Mouse (Mus musculus): ENCODE results near the gene Rfk. TPM values are rescaled to one million over a fixed set of nuclear protein-coding genes. Genes with fewer than 3 reads are reported as not detected.

Gene Rfk
- polyA plus RNA-seq, 1 experiment from 2014 or later = 74.9 TPM

- Histone ChIP-seq H3K36me3 (ENCODE audit: control insufficient read depth, insufficient read depth, low read length) (no peaks in the 10 kb centered on the region), H3K9ac (ENCODE audit: low read depth, low read length) (no peak within 1 kb of the TSS), H3K4me3 (ENCODE audit: low read depth, low read length) (no peak within 1 kb of the TSS), H3K9me3 (replicated peaks; ENCODE audit: control insufficient read depth, low read length, poor library complexity, severe bottlenecking) (no peaks in the 10 kb centered on the region), H3K4me1 (ENCODE audit: control insufficient read depth, insufficient read depth, low read length) (no peaks in the 10 kb centered on the region), H3K27me3 (ENCODE audit: control insufficient read depth, insufficient read depth, low read depth, low read length) (no peaks in the 10 kb centered on the region), H3K4me2 (ENCODE audit: low read length) (no peak within 1 kb of the TSS), H3K27ac (ENCODE audit: low read length) (no peak within 1 kb of the TSS)
- ATAC-seq = no peak
- WGBS = 85% methylated on average over 3 of the region's 3 CpGs
Measured at GRCm38 (mm10) chr19:17372701-17373100, 21.1 kb upstream of the Rfk start, which contains the start of gene Gcnt1. TSS of gene Gcnt1 (minus strand) at chr19:17372844.

GRCm38 (mm10) chr19:17378845-17379244, 15.0 kb upstream of the Rfk start:
- no peaks in the 10 kb centered on the region for H3K27me3 ChIP-seq (ENCODE audit: control insufficient read depth, insufficient read depth, low read depth, low read length)
- no peak overlapping the region for H3K4me2 ChIP-seq (ENCODE audit: low read length)
- H3K27ac ChIP-seq (ENCODE audit: low read length) = no peak overlapping the region
- no peak overlapping the region for H3K9ac ChIP-seq (ENCODE audit: low read depth, low read length)
- no peak for ATAC-seq
- H3K4me1 ChIP-seq (ENCODE audit: control insufficient read depth, insufficient read depth, low read length) = no peaks in the 10 kb centered on the region
- no peaks in the 10 kb centered on the region for H3K36me3 ChIP-seq (ENCODE audit: control insufficient read depth, insufficient read depth, low read length)
- H3K9me3 ChIP-seq (replicated peaks; ENCODE audit: control insufficient read depth, low read length, poor library complexity, severe bottlenecking) = no peaks in the 10 kb centered on the region
- H3K4me3 ChIP-seq (ENCODE audit: low read depth, low read length) = no peak overlapping the region

- 81% methylated on average over 7 of the region's 7 CpGs for WGBS
- ATAC-seq = no peak
Measured at GRCm38 (mm10) chr19:17380549-17380948, 13.3 kb upstream of the Rfk start.

GRCm38 (mm10) chr19:17382807-17383397, 10.9 kb upstream of the Rfk start:
- Histone ChIP-seq H3K27me3 (ENCODE audit: control insufficient read depth, insufficient read depth, low read depth, low read length) (no peaks in the 10 kb centered on the region), H3K9ac (ENCODE audit: low read depth, low read length) (no peak overlapping the region), H3K36me3 (ENCODE audit: control insufficient read depth, insufficient read depth, low read length) (no peaks in the 10 kb centered on the region), H3K4me3 (ENCODE audit: low read depth, low read length) (no peak overlapping the region), H3K4me1 (ENCODE audit: control insufficient read depth, insufficient read depth, low read length) (peaks cover 4% of the 10 kb centered on the region; the same call in 1 of the 2 replicates), H3K27ac (ENCODE audit: low read length) (no peak overlapping the region), H3K4me2 (ENCODE audit: low read length) (no peak overlapping the region), H3K9me3 (replicated peaks; ENCODE audit: control insufficient read depth, low read length, poor library complexity, severe bottlenecking) (no peaks in the 10 kb centered on the region)
- no peak for ATAC-seq
- 85% methylated on average over 6 of the region's 6 CpGs for WGBS

More at GRCm38 (mm10) chr19:17380549-17380948, 13.3 kb upstream of the Rfk start:
- Histone ChIP-seq H3K4me2 (ENCODE audit: low read length) (no peak overlapping the region), H3K9me3 (replicated peaks; ENCODE audit: control insufficient read depth, low read length, poor library complexity, severe bottlenecking) (no peaks in the 10 kb centered on the region), H3K27me3 (ENCODE audit: control insufficient read depth, insufficient read depth, low read depth, low read length) (no peaks in the 10 kb centered on the region), H3K36me3 (ENCODE audit: control insufficient read depth, insufficient read depth, low read length) (no peaks in the 10 kb centered on the region), H3K4me3 (ENCODE audit: low read depth, low read length) (no peak overlapping the region), H3K27ac (ENCODE audit: low read length) (no peak overlapping the region), H3K9ac (ENCODE audit: low read depth, low read length) (no peak overlapping the region), H3K4me1 (ENCODE audit: control insufficient read depth, insufficient read depth, low read length) (no peaks in the 10 kb centered on the region)

- peaks cover 4% of the 10 kb centered on the region; the same call in 1 of the 2 replicates for H3K4me1 ChIP-seq (ENCODE audit: control insufficient read depth, insufficient read depth, low read length)
- no peaks in the 10 kb centered on the region for H3K27me3 ChIP-seq (ENCODE audit: control insufficient read depth, insufficient read depth, low read depth, low read length)
- no peak for ATAC-seq
- WGBS = 95% methylated on average over 4 of the region's 4 CpGs
- no peak overlapping the region for H3K27ac ChIP-seq (ENCODE audit: low read length)
- no peaks in the 10 kb centered on the region for H3K9me3 ChIP-seq (replicated peaks; ENCODE audit: control insufficient read depth, low read length, poor library complexity, severe bottlenecking)
- H3K4me3 ChIP-seq (ENCODE audit: low read depth, low read length) = no peak overlapping the region
- H3K9ac ChIP-seq (ENCODE audit: low read depth, low read length) = no peak overlapping the region
- H3K36me3 ChIP-seq (ENCODE audit: control insufficient read depth, insufficient read depth, low read length) = no peaks in the 10 kb centered on the region
- no peak overlapping the region for H3K4me2 ChIP-seq (ENCODE audit: low read length)
Measured at GRCm38 (mm10) chr19:17385022-17385421, 8.8 kb upstream of the Rfk start.

- Histone ChIP-seq H3K27ac (ENCODE audit: low read length) (no peak overlapping the region), H3K27me3 (ENCODE audit: control insufficient read depth, insufficient read depth, low read depth, low read length) (no peaks in the 10 kb centered on the region), H3K9ac (ENCODE audit: low read depth, low read length) (no peak overlapping the region), H3K4me2 (ENCODE audit: low read length) (no peak overlapping the region), H3K36me3 (ENCODE audit: control insufficient read depth, insufficient read depth, low read length) (no peaks in the 10 kb centered on the region), H3K4me3 (ENCODE audit: low read depth, low read length) (no peak overlapping the region), H3K4me1 (ENCODE audit: control insufficient read depth, insufficient read depth, low read length) (peaks cover 4% of the 10 kb centered on the region; the same call in 1 of the 2 replicates), H3K9me3 (replicated peaks; ENCODE audit: control insufficient read depth, low read length, poor library complexity, severe bottlenecking) (no peaks in the 10 kb centered on the region)
- 39% methylated on average over 1 of the region's 1 CpGs for WGBS
- no peak for ATAC-seq
Measured at GRCm38 (mm10) chr19:17385426-17385825, 8.4 kb upstream of the Rfk start.

GRCm38 (mm10) chr19:17386424-17386823, 7.4 kb upstream of the Rfk start:
- H3K4me2 ChIP-seq (ENCODE audit: low read length) = no peak overlapping the region
- no peaks in the 10 kb centered on the region for H3K9me3 ChIP-seq (replicated peaks; ENCODE audit: control insufficient read depth, low read length, poor library complexity, severe bottlenecking)
- H3K4me1 ChIP-seq (ENCODE audit: control insufficient read depth, insufficient read depth, low read length) = peaks cover 4% of the 10 kb centered on the region; the same call in 1 of the 2 replicates
- H3K9ac ChIP-seq (ENCODE audit: low read depth, low read length) = no peak overlapping the region
- no peak overlapping the region for H3K4me3 ChIP-seq (ENCODE audit: low read depth, low read length)
- H3K27me3 ChIP-seq (ENCODE audit: control insufficient read depth, insufficient read depth, low read depth, low read length) = no peaks in the 10 kb centered on the region
- 12% methylated on average over 6 of the region's 6 CpGs for WGBS
- H3K36me3 ChIP-seq (ENCODE audit: control insufficient read depth, insufficient read depth, low read length) = no peaks in the 10 kb centered on the region
- H3K27ac ChIP-seq (ENCODE audit: low read length) = no peak overlapping the region
- ATAC-seq = peak; percentile 56; the same call in 1 of the 2 replicates

- peak; percentile 54; the same call in 1 of the 2 replicates for ATAC-seq
- WGBS = 13% methylated on average over 2 of the region's 2 CpGs
Measured at GRCm38 (mm10) chr19:17388404-17388803, 5.4 kb upstream of the Rfk start.

GRCm38 (mm10) chr19:17392866-17393265, 977 bp upstream of the Rfk start:
- Histone ChIP-seq H3K27ac (ENCODE audit: low read length) (no peak overlapping the region), H3K27me3 (ENCODE audit: control insufficient read depth, insufficient read depth, low read depth, low read length) (no peaks in the 10 kb centered on the region; the same call in none of the 2 replicates), H3K36me3 (ENCODE audit: control insufficient read depth, insufficient read depth, low read length) (peaks cover 2% of the 10 kb centered on the region; the same call in 1 of the 2 replicates), H3K4me1 (ENCODE audit: control insufficient read depth, insufficient read depth, low read length) (peaks cover 7% of the 10 kb centered on the region), H3K4me2 (ENCODE audit: low read length) (no peak overlapping the region), H3K9me3 (replicated peaks; ENCODE audit: control insufficient read depth, low read length, poor library complexity, severe bottlenecking) (no peaks in the 10 kb centered on the region), H3K4me3 (ENCODE audit: low read depth, low read length) (no peak overlapping the region), H3K9ac (ENCODE audit: low read depth, low read length) (no peak overlapping the region)
- no peak for ATAC-seq
- WGBS = 26% methylated on average over 3 of the region's 3 CpGs

More at GRCm38 (mm10) chr19:17388404-17388803, 5.4 kb upstream of the Rfk start:
- no peaks in the 10 kb centered on the region for H3K9me3 ChIP-seq (replicated peaks; ENCODE audit: control insufficient read depth, low read length, poor library complexity, severe bottlenecking)
- no peak overlapping the region for H3K27ac ChIP-seq (ENCODE audit: low read length)
- H3K4me1 ChIP-seq (ENCODE audit: control insufficient read depth, insufficient read depth, low read length) = peaks cover 4% of the 10 kb centered on the region; the same call in 1 of the 2 replicates
- H3K4me2 ChIP-seq (ENCODE audit: low read length) = no peak overlapping the region
- no peak overlapping the region for H3K9ac ChIP-seq (ENCODE audit: low read depth, low read length)
- H3K36me3 ChIP-seq (ENCODE audit: control insufficient read depth, insufficient read depth, low read length) = no peaks in the 10 kb centered on the region
- H3K4me3 ChIP-seq (ENCODE audit: low read depth, low read length) = no peak overlapping the region
- H3K27me3 ChIP-seq (ENCODE audit: control insufficient read depth, insufficient read depth, low read depth, low read length) = no peaks in the 10 kb centered on the region; the same call in none of the 2 replicates
